Mouse (Mus musculus) midbrain, postnatal 0 days (tissue): ENCODE measurements around the gene Stx12. TPM values are rescaled to one million over a fixed set of nuclear protein-coding genes. Genes with fewer than 3 reads are reported as not detected.

Source experiments
- ATAC-seq: fragments of 200-750 bp; cut with Nextera tagmentation; 2 replicates; pipeline ENCODE4 v1.8.0; 2017; ENCODE audit warnings: moderate number of reproducible peaks, mild to moderate bottlenecking, moderate TSS enrichment, moderate library complexity; ENCODE audit not compliant: low FRiP score
- DNase-seq: peaks from one replicate; pipeline ENCODE4 v3.0.0-alpha.2; 2015; ENCODE audit warnings: low spot score
- H3K27ac ChIP-seq: fragments of 300-500 bp; sonication (generic); 2 replicates; pipeline ENCODE4 v1.5.1; 2014; ENCODE audit warnings: low read depth, mild to moderate bottlenecking, low read length, mixed read lengths
- H3K27me3 ChIP-seq: fragments of 300-500 bp; sonication (generic); 2 replicates; pipeline ENCODE4 v1.6.1; 2014; ENCODE audit warnings: low read length, control low read depth, mixed read lengths; ENCODE audit not compliant: insufficient read depth
- H3K36me3 ChIP-seq: fragments of 300-500 bp; sonication (generic); 2 replicates; pipeline ENCODE4 v1.6.1; 2014; ENCODE audit warnings: low read length, control low read depth, mixed read lengths; ENCODE audit not compliant: insufficient read depth
- H3K4me1 ChIP-seq: fragments of 300-500 bp; sonication (generic); 2 replicates; pipeline ENCODE4 v1.6.1; 2014; ENCODE audit warnings: mild to moderate bottlenecking, control low read depth, antibody characterized with exemption, low read length, mixed read lengths; ENCODE audit not compliant: insufficient read depth
- H3K4me2 ChIP-seq: fragments of 300-500 bp; sonication (generic); 2 replicates; pipeline ENCODE4 v1.6.1; 2014; ENCODE audit warnings: low read depth, mild to moderate bottlenecking, low read length, mixed read lengths; ENCODE audit not compliant: poor library complexity, severe bottlenecking
- H3K4me3 ChIP-seq: fragments of 300-500 bp; sonication (generic); 2 replicates; pipeline ENCODE4 v1.5.1; 2014; ENCODE audit warnings: low read depth, mild to moderate bottlenecking, low read length, moderate library complexity
- H3K9ac ChIP-seq: fragments of 300-500 bp; sonication (generic); replicated peaks from 2 replicates; pipeline ENCODE4 v1.6.1; 2014; ENCODE audit warnings: mild to moderate bottlenecking, low read length, moderate library complexity, mixed read lengths; ENCODE audit not compliant: poor library complexity, severe bottlenecking
- H3K9me3 ChIP-seq: fragments of 300-500 bp; sonication (generic); 2 replicates; pipeline ENCODE4 v1.6.1; 2016; ENCODE audit warnings: low read length, control low read depth
- CTCF ChIP-seq: IDR thresholded peaks from 2 replicates; pipeline ENCODE4 v1.5.1; 2016; ENCODE audit warnings: antibody characterized with exemption, mild to moderate bottlenecking
- WGBS: fragments of 180-500 bp; shearing (Covaris S2); extraction: QIAGEN DNeasy Blood & Tissue Kit; methylation state at CpG from one replicate; pipeline ENCODE4 v1.1.7; 2014; 5-methylcytosine and 5-hydroxymethylcytosine counted together
- polyA plus RNA-seq: library from polyadenylated mRNA; unstranded; fragments of >200 nt; fragmentation: Nextera tagmentation; extraction: Ambion mirVana; gene quantifications from 2 replicates; pipeline ENCODE4 v1.2.1, GENCODE M21; 2015
- total RNA-seq: library from RNA; depleted of rRNA; stranded (reverse); fragments of >200 nt; gene quantifications from 2 replicates; pipeline ENCODE4 v1.2.3, GENCODE M21; 2014

The Stx12 gene
- total and polyA plus RNA-seq, 2 experiments from 2014 or later = 142 to 151 TPM

DNA sequence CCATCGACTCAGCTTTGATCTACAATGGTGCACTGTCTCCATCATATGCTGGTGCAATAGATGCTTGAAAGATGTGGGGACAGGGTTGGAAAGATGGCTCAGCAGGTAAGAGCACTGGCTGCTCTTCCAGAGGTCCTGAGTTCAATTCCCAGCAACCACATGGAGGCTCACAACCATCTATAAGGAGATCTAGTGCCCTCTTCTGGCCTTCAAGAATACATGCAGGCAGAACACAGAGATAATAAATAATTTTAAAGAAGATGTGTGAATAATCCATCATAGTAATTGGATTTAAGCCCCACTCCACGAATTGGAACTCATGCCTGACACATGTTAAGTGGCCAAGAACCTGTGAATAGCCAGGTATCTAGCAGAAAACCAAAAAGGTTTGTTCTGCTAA is 65.9 kb downstream of the Stx12 start:
- DNase-seq (no peak), ATAC-seq (no peak)
- no peaks in the 10 kb centered on the region for H3K27me3 ChIP-seq
- H3K4me1 ChIP-seq = no peaks in the 10 kb centered on the region
- TF ChIP-seq CTCF = no peak
- no peak overlapping the region for H3K4me3 ChIP-seq
- no peak overlapping the region for H3K9ac ChIP-seq
- H3K27ac ChIP-seq = no peak overlapping the region
- H3K36me3 ChIP-seq = no peaks in the 10 kb centered on the region
- 52% methylated on average over 2 of the region's 2 CpGs for WGBS
- H3K9me3 ChIP-seq = no peaks in the 10 kb centered on the region; the same call in 1 of the 2 replicates
- no peak overlapping the region for H3K4me2 ChIP-seq

DNA sequence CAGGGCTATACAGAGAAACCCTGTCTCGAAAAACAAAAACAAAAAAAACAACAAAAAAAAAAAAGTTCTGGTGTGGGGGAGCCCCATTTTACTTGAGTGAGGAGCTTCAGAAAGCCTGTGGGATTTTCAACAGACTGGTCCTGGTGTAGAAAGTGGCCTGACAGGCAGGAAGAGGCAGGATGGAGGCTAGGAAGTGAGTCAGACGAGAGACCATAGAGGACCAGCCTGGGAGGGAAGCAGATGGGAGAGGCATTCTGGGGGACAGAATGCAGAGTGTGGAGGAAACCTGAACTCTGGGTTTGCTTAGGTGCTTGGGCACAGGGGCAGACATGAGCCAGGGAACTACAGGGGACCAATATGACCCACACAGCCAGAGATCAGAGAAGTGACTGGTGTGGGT is 67.5 kb downstream of the Stx12 start:
- H3K4me3 ChIP-seq = no peak overlapping the region
- no peak overlapping the region for H3K4me2 ChIP-seq
- H3K9me3 ChIP-seq = no peaks in the 10 kb centered on the region; the same call in 1 of the 2 replicates
- no peaks in the 10 kb centered on the region for H3K27me3 ChIP-seq
- no peak for TF ChIP-seq CTCF
- 64% methylated on average over 2 of the region's 2 CpGs for WGBS
- H3K9ac ChIP-seq = no peak overlapping the region
- DNase-seq (no peak), ATAC-seq (no peak)
- no peaks in the 10 kb centered on the region for H3K4me1 ChIP-seq
- H3K27ac ChIP-seq = no peak overlapping the region
- H3K36me3 ChIP-seq = no peaks in the 10 kb centered on the region

- 81% methylated on average over 7 of the region's 7 CpGs for WGBS
- no peak overlapping the region for H3K4me3 ChIP-seq
- no peak for TF ChIP-seq CTCF
- H3K4me2 ChIP-seq = no peak overlapping the region
- no peaks in the 10 kb centered on the region for H3K36me3 ChIP-seq
- ATAC-seq = no peak
- no peak overlapping the region for H3K9ac ChIP-seq
- no peak for DNase-seq
- no peaks in the 10 kb centered on the region for H3K4me1 ChIP-seq
- no peaks in the 10 kb centered on the region; the same call in 1 of the 2 replicates for H3K9me3 ChIP-seq
- no peaks in the 10 kb centered on the region for H3K27me3 ChIP-seq
- no peak overlapping the region for H3K27ac ChIP-seq
Observed at GRCm38 (mm10) chr4:132816404-132816803, 67.9 kb downstream of the Stx12 start.

DNA sequence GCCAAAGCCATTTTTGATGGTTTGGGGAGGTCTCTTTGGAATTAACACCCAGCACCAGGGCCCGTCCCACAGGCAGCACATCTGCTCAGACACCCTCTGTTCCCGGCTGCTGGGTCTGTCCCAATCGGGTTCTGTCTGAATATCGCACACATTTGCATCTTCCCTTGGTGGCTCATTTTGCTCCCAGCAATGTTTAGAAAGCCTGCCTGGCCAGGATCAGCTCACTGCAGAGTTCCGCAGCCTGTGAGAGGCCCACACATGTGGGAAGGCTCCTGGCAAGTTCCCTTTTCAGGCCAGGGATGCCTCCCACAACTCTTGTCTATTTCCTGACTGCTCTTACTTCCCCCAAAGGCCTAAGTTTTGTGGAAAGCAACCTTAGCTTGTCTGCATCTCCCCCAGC is 74.7 kb downstream of the Stx12 start:
- no peak overlapping the region for H3K4me2 ChIP-seq
- no peak for ATAC-seq
- H3K4me1 ChIP-seq = no peaks in the 10 kb centered on the region
- H3K27me3 ChIP-seq = no peaks in the 10 kb centered on the region
- 89% methylated on average over 5 of the region's 5 CpGs for WGBS
- no peak overlapping the region for H3K9ac ChIP-seq
- no peaks in the 10 kb centered on the region for H3K36me3 ChIP-seq
- H3K27ac ChIP-seq = no peak overlapping the region
- no peak overlapping the region for H3K4me3 ChIP-seq
- TF ChIP-seq CTCF = no peak
- no peak for DNase-seq
- H3K9me3 ChIP-seq = no peaks in the 10 kb centered on the region

- no peak for DNase-seq
- Histone ChIP-seq H3K4me2 (no peak overlapping the region), H3K9me3 (no peaks in the 10 kb centered on the region), H3K9ac (no peak overlapping the region), H3K27me3 (no peaks in the 10 kb centered on the region), H3K4me3 (no peak overlapping the region), H3K27ac (no peak overlapping the region), H3K36me3 (no peaks in the 10 kb centered on the region), H3K4me1 (no peaks in the 10 kb centered on the region)
- WGBS = 78% methylated on average over 5 of the region's 5 CpGs
- no peak for ATAC-seq
- no peak for TF ChIP-seq CTCF
Observed at GRCm38 (mm10) chr4:132807771-132808641, 76.3 kb downstream of the Stx12 start.

DNA sequence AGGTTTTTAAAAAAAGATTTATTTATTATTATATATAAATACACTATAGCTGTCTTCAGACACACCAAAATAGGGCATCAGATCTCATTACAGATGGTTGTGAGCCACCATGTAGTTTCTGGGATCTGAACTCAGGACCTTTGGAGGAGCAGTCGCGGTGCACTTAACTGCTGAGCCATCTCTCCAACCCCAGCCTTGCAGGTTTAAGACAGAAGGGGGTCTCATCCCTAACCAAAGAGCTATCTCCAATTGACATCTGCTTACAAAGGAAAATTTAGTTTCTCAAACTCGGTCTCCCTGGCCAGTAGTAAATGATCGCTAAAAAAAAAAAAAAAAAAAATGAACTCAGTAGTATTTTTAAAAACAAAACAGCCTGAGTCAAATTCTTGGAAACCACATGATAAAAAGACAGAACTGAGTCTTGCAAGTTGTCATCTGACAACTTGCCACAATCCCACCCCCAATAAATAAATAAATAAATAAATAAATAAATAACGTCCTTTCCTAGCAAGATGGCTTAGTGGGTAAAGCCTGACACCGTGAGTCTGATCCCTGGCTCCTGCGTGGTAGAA is 77.6 kb downstream of the Stx12 start:
- ATAC-seq (no peak), DNase-seq (no peak)
- Histone ChIP-seq H3K36me3 (no peaks in the 10 kb centered on the region), H3K27ac (no peak overlapping the region), H3K9me3 (no peaks in the 10 kb centered on the region), H3K4me1 (no peaks in the 10 kb centered on the region), H3K9ac (no peak overlapping the region), H3K27me3 (no peaks in the 10 kb centered on the region), H3K4me2 (no peak overlapping the region), H3K4me3 (no peak overlapping the region)
- WGBS = 89% methylated on average over 7 of the region's 7 CpGs
- TF ChIP-seq CTCF = no peak
